Mouse (Mus musculus): ENCODE measurements around the gene Eif4a3.

- TF ChIP-seq GATA1 (IDR thresholded peaks at IDR 0.05; ENCODE audit: low read length) (no peak), TAL1 (IDR thresholded peaks at IDR 0.05; ENCODE audit: low read length) (no peak)
These were observed 31.9 kb downstream of the Eif4a3 start, which contains the start of gene Gaa for GRCm38 (mm10) chr11:119267768-119268556.
